Mouse (Mus musculus) kidney, embryonic 14.5 days (tissue): ENCODE measurements around the gene Negr1. TPM values are rescaled to one million over a fixed set of nuclear protein-coding genes. Genes with fewer than 3 reads are reported as not detected.

Experiments used
- ATAC-seq: fragments of 200-750 bp; cut with Nextera tagmentation; 2 replicates; pipeline ENCODE4 v1.8.0; 2017; ENCODE audit warnings: moderate number of reproducible peaks, mild to moderate bottlenecking, moderate TSS enrichment, moderate library complexity; ENCODE audit not compliant: low FRiP score, low TSS enrichment
- H3K27ac ChIP-seq: fragments of 300-500 bp; sonication (generic); 2 replicates; pipeline ENCODE4 v1.5.1; 2014; ENCODE audit warnings: low read depth, mild to moderate bottlenecking, low read length, moderate library complexity, mixed read lengths
- H3K27me3 ChIP-seq: fragments of 300-500 bp; sonication (generic); 2 replicates; pipeline ENCODE4 v1.6.1; 2014; ENCODE audit warnings: mild to moderate bottlenecking, low read length; ENCODE audit not compliant: control insufficient read depth, insufficient read depth
- H3K36me3 ChIP-seq: fragments of 300-500 bp; sonication (generic); 2 replicates; pipeline ENCODE4 v1.6.1; 2014; ENCODE audit warnings: low read length, mixed read lengths; ENCODE audit not compliant: control insufficient read depth, insufficient read depth
- H3K4me1 ChIP-seq: fragments of 300-500 bp; sonication (generic); 2 replicates; pipeline ENCODE4 v1.6.1; 2014; ENCODE audit warnings: low read length, mixed read lengths; ENCODE audit not compliant: control insufficient read depth, insufficient read depth
- H3K4me2 ChIP-seq: fragments of 300-500 bp; sonication (generic); replicated peaks from 2 replicates; pipeline ENCODE4 v1.6.1; 2014; ENCODE audit warnings: low read depth, mild to moderate bottlenecking, low read length
- H3K4me3 ChIP-seq: fragments of 300-500 bp; sonication (generic); 2 replicates; pipeline ENCODE4 v1.5.1; 2014; ENCODE audit warnings: mild to moderate bottlenecking, low read length
- H3K9ac ChIP-seq: fragments of 300-500 bp; sonication (generic); 2 replicates; pipeline ENCODE4 v1.6.1; 2014; ENCODE audit warnings: low read depth, mild to moderate bottlenecking, low read length, moderate library complexity
- H3K9me3 ChIP-seq: fragments of 300-500 bp; sonication (generic); 2 replicates; pipeline ENCODE4 v1.6.1; 2016; ENCODE audit warnings: low read length; ENCODE audit not compliant: control insufficient read depth
- WGBS: fragments of 180-500 bp; shearing (Covaris S2); extraction: QIAGEN DNeasy Blood & Tissue Kit; methylation state at CpG from one replicate; pipeline ENCODE4 v1.1.7; 2014; 5-methylcytosine and 5-hydroxymethylcytosine counted together
- polyA plus RNA-seq: library from polyadenylated mRNA; unstranded; fragments of >200 nt; fragmentation: Nextera tagmentation; extraction: Ambion mirVana; gene quantifications from 2 replicates; pipeline ENCODE4 v1.2.1, GENCODE M21; 2014

Negr1 gene
- polyA plus RNA-seq, 1 experiment from 2014 or later = 12.4 TPM

DNA sequence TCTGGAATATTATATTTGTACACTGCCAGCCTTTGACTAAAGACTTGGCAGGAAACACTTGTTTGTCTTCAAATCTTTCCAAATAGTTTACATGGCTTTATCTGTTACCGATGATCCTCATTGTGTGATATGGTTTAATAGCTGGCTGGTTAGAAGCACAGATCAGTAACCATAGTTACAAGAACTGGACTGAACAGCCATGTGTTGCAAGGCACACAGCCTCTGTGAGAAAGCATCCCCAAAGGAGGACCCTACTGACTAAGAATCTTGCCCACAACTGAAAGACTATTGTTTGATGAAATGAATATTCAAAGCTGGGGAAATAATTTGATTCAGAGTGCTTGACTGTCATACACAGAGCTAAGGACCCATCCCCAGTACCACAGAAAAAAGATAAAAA, 729.7 kb downstream of the Negr1 start:
- 100% methylated on average over 1 of the region's 1 CpGs for WGBS
- ATAC-seq = no peak

DNA sequence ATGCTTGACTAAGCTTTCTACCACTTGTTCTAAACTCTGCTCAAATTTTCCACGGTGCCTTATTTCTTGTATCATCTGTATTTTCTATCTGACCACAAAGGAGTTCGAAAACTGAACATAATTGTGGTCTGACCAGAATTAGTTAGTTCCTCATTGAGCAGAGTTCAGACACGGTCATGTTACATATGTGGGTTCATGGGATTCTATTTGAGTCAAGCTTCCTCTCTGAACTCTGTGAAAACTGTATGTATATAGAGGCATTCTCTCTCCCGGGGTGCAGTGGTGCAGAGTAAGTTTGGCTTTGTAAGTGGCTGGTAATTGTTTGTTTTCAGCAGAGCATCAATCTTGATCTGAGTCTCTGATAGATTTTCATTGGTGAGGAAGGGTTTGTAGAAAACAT, 735.6 kb downstream of the Negr1 start:
- ATAC-seq = no peak
- no peaks in the 10 kb centered on the region for H3K27me3 ChIP-seq
- no peak overlapping the region for H3K9ac ChIP-seq
- H3K4me1 ChIP-seq = no peaks in the 10 kb centered on the region
- no peaks in the 10 kb centered on the region for H3K36me3 ChIP-seq
- WGBS = 85% methylated on average over 4 of the region's 4 CpGs
- no peaks in the 10 kb centered on the region for H3K9me3 ChIP-seq
- H3K4me2 ChIP-seq = no peak overlapping the region
- no peak overlapping the region for H3K27ac ChIP-seq
- H3K4me3 ChIP-seq = no peak overlapping the region

More for the DNA sequence above, 729.7 kb downstream of the Negr1 start:
- H3K9me3 ChIP-seq = no peaks in the 10 kb centered on the region
- no peak overlapping the region for H3K27ac ChIP-seq
- H3K9ac ChIP-seq = no peak overlapping the region
- no peak overlapping the region for H3K4me3 ChIP-seq
- H3K4me2 ChIP-seq = no peak overlapping the region
- no peaks in the 10 kb centered on the region for H3K36me3 ChIP-seq
- H3K27me3 ChIP-seq = no peaks in the 10 kb centered on the region
- H3K4me1 ChIP-seq = no peaks in the 10 kb centered on the region

GRCm38 (mm10) chr3:157303430-157304116, 742.0 kb downstream of the Negr1 start:
- Histone ChIP-seq H3K36me3 (no peaks in the 10 kb centered on the region), H3K9ac (no peak overlapping the region), H3K4me2 (no peak overlapping the region), H3K4me3 (no peak overlapping the region), H3K9me3 (no peaks in the 10 kb centered on the region), H3K27ac (no peak overlapping the region), H3K27me3 (no peaks in the 10 kb centered on the region), H3K4me1 (no peaks in the 10 kb centered on the region)
- ATAC-seq = no peak
- 65% methylated on average over 4 of the region's 4 CpGs for WGBS

GRCm38 (mm10) chr3:157321081-157321573, 759.5 kb downstream of the Negr1 start:
- WGBS = 70% methylated on average over 1 of the region's 1 CpGs
- Histone ChIP-seq H3K9me3 (no peaks in the 10 kb centered on the region), H3K27me3 (no peaks in the 10 kb centered on the region), H3K36me3 (no peaks in the 10 kb centered on the region), H3K4me3 (no peak overlapping the region), H3K9ac (no peak overlapping the region), H3K4me2 (no peak overlapping the region), H3K4me1 (no peaks in the 10 kb centered on the region), H3K27ac (no peak overlapping the region)
- ATAC-seq = no peak

- no peak overlapping the region for H3K4me3 ChIP-seq
- H3K27ac ChIP-seq = no peak overlapping the region
- no peaks in the 10 kb centered on the region for H3K27me3 ChIP-seq
- no peaks in the 10 kb centered on the region for H3K4me1 ChIP-seq
- ATAC-seq = no peak
- H3K4me2 ChIP-seq = no peak overlapping the region
- no peaks in the 10 kb centered on the region for H3K9me3 ChIP-seq
- WGBS = 59% methylated on average over 1 of the region's 1 CpGs
- no peaks in the 10 kb centered on the region for H3K36me3 ChIP-seq
- no peak overlapping the region for H3K9ac ChIP-seq
Measured at GRCm38 (mm10) chr3:157321834-157322233, 760.2 kb downstream of the Negr1 start.

DNA sequence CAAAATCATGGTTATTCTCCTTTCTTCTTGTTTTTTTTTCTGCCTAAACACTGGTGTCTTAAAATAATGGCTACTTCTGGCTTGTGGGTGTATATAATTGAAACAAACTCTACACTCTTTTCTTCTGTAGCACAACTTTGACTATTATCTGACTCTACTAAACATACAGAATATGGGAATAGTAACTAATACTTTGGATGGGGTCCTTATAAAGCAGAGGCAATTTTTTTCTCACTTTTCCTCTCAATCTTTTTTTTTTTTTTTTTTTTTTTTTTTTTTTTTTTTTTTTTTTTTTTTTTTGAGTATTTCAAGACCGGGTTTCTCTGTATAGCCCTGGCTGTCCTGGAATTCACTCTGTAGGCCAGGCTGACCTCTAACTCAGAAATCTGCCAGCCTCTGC, 772.6 kb downstream of the Negr1 start:
- no peak for ATAC-seq
- Histone ChIP-seq H3K9ac (no peak overlapping the region), H3K4me3 (no peak overlapping the region), H3K4me2 (no peak overlapping the region), H3K36me3 (no peaks in the 10 kb centered on the region), H3K27ac (no peak overlapping the region), H3K27me3 (no peaks in the 10 kb centered on the region), H3K9me3 (no peaks in the 10 kb centered on the region), H3K4me1 (no peaks in the 10 kb centered on the region)
- WGBS = 67% methylated on average over 1 of the region's 1 CpGs

DNA sequence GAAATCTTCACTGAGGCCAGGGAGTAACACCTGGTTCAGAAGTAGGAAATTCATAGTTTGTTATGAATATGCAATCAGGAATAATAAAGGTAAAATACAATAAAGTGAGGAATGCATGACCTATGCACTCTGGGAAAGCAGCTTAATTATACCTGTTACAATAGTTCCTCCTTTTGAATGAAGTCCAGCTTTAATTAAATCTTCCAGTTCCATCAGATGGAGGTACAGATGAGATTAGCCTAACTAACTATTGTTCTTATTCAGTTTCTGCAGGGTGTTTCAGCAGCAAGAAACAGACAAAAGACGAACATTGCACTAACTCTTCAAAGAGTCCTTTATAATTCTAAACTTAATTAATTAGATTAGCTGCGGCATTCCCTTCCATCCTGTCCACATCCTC, 787.9 kb downstream of the Negr1 start:
- Histone ChIP-seq H3K27ac (no peak overlapping the region), H3K4me1 (no peaks in the 10 kb centered on the region), H3K4me2 (no peak overlapping the region), H3K9ac (no peak overlapping the region), H3K36me3 (no peaks in the 10 kb centered on the region), H3K9me3 (no peaks in the 10 kb centered on the region), H3K4me3 (no peak overlapping the region), H3K27me3 (no peaks in the 10 kb centered on the region)
- no peak for ATAC-seq
- WGBS = 74% methylated on average over 2 of the region's 2 CpGs

DNA sequence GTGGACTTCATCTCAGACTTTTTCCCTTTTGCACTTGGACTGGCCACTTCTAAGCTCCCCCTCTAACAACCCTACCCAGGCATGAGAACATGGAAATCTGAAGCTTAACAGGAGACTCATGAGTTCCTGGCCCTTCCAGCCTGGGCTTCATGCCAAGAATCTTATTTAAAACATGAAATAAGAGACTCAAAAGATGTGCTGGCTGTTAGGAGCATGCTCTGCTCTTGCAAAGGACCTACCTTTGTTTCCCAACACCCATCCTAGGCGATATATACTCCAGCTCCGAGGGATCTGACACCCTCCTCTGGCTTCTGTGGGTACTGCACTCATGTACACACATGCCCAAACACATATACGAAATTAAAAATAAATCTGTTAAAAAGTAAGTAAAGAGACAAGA, 797.3 kb downstream of the Negr1 start:
- no peaks in the 10 kb centered on the region for H3K9me3 ChIP-seq
- no peaks in the 10 kb centered on the region for H3K36me3 ChIP-seq
- H3K4me2 ChIP-seq = no peak overlapping the region
- ATAC-seq = peak; percentile 88
- no peaks in the 10 kb centered on the region for H3K4me1 ChIP-seq
- WGBS = 60% methylated on average over 3 of the region's 3 CpGs
- H3K4me3 ChIP-seq = no peak overlapping the region
- no peaks in the 10 kb centered on the region for H3K27me3 ChIP-seq
- no peak overlapping the region for H3K9ac ChIP-seq
- H3K27ac ChIP-seq = no peak overlapping the region

DNA sequence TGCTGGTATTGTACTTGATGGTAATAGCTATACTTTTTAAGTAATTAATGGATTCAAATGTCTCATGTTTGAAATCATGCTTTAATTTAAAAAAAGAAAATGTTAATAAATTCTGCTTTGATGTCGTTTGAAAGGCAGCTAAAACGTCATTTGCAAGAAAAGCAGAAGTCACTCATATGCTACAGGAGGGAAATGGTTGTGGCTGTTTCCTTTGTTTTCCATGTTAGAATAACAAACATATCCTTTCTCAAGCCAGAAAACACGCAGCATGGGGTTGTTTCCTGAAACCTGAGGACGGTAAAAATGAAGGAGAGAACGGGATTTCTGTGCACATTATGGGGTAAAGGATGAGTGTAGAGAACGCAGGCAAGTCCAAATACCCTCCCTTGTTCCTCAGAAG, 798.2 kb downstream of the Negr1 start:
- ATAC-seq = no peak
- Histone ChIP-seq H3K27me3 (no peaks in the 10 kb centered on the region), H3K4me1 (no peaks in the 10 kb centered on the region), H3K36me3 (no peaks in the 10 kb centered on the region), H3K4me2 (no peak overlapping the region), H3K4me3 (no peak overlapping the region), H3K9ac (no peak overlapping the region), H3K9me3 (no peaks in the 10 kb centered on the region), H3K27ac (no peak overlapping the region)
- WGBS = 74% methylated on average over 6 of the region's 6 CpGs
